Mouse (Mus musculus) frontal cortex, postnatal 14 days (tissue): Measurements from ENCODE around the gene Emg1.
"Not testable (repeated sequence)": the region's sequence is repeated elsewhere in the genome, so short reads cannot be mapped to it uniquely, and the experiment has no call there.

Source experiments
- DNase-seq, 2 experiments: peaks; one replicate each; pipeline ENCODE4 v3.0.0; 2022; ENCODE audit warnings: low spot score in 2 of 2

Emg1 gene

DNA sequence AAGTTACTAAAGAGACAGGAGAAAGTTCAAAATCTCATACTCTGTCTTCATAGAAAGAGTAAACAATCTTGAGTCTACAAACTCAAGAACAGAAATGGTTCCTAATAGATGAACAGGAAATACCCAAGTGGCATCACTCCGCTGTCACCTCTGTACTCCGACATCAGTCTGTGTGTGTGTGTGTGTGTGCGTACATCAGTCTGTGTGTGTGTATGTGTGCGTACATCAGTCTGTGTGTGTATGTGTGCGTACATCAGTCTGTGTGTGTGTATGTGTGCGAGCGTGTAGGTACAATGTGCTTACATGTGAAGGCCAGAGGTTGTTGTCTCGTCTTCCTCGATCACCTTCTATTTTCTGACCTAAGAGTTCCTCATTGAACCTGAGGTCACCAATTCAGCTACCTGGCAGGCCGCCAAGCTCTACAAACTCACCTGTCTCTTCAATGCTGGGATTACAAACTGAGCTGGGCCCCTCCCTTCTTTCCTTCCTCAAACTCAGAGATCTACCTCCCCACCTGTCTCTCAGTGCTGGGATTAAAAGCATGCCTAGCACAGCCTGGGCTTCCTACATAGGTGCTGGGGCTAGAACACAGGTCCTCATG, 3.6 kb downstream of the Emg1 start:
- DNase-seq, result no peak

DNA sequence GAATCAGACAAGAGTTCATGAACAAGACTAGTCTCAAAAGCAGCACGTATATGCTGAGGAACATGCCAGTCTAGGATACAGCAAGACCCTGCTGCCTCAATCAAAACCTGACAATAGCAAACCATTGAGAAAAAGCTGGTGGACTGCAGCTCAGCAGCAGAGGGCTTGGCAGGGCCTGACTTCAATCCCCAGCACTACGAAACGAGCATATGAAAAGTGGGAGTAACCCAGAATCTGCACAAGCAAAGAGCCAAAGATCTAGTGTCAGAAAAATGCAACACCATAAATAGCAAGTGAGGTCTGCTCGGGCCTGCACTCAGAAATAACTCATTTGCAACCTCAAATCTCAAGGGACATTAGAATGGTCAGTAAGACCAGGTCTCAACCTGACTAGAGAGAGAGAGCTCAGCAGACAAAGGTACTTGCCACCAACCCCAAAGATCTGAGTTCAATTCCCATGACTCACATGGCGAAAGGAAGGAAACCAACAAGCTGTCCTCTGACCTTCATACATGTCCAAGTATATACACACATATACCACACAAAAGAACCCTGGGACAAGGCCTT, 5.8 kb downstream of the Emg1 start:
- DNase-seq, result no peak

DNA sequence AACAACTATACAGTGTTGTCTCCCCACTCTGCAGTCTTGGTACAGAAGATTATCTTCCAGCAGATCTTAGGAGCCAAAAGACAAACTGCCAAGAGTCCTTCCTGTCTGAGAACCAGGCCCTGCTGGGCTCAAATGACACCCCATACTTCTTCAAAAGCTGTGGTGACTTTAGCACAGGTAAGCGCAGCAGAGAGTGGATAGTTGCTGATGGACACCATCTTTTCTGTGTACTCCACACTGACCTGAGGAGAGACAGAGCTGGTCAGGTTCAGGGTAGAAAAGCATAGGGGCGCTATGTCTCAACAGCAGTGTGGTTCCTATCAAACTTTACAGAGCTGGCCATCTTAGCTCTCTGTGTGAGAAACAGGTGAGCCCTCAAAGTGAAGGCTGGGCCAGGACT, 7.6 kb downstream of the Emg1 start:
- no peak for DNase-seq

DNA sequence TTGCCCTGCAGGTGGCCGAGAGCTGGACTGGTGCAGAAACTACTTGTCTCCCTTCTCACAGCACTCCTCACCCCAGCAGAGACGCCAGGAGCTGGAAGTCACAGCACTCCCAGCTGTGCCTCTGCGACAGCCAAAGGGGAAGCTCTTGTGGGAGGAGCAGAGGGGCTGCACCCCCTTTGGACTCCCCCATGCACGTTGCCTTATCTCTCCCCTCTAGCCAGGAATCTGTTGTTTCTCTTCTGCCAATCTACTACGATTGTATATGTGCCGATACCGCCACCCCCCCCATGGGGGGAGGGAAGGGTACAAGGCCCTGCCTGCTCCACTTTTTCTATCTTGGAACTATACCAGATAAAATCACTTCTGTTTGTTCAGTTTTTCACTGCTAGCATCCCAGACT, 8.2 kb downstream of the Emg1 start:
- DNase-seq, result no peak

DNA sequence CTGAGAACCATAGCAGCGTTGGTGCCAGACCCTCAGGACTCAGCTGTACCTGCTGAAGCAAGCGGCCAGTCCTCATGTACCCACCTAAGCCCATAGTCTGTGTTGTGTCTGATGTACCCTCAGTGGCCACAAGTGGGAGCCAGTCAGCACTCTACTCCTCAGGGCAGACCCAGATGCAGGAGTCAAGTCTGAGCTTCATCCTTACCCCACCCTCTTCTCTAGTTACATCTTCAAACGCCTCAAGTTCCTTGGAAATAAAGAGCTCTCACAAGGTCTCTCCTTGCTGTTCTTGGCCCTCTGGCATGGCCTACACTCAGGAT, 9.2 kb downstream of the Emg1 start:
- peak in 1 of 2 experiments; percentile 70 for DNase-seq

DNA sequence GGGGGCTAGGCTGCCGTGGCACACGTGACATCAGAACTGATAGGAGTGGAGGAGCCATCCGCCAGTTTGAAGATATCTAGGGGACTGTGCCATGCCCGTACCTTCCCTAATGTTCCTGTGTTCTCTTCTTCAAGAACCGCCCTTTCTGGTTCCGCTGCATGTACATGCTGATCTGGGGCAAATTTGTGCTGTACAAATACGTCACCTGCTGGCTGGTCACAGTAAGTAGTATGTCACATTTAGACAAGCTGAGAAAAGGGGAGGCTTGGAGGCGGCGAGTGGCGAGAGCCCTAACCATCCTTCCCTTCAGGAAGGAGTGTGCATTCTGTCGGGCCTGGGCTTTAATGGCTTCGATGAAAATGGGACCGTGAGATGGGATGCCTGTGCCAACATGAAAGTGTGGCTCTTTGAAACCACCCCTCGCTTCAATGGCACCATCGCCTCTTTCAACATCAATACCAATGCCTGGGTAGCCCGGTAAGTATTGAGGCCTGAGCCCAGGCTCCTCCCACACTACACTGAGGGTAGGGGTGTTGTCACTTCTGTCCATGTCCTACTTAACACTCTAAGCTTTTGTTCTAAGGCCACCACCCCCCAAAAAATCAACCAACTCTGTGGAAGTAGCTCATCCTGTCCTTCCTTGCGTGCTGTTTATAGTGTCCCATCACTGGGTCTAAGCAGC, 9.7 kb downstream of the Emg1 start:
- no peak for DNase-seq

DNA sequence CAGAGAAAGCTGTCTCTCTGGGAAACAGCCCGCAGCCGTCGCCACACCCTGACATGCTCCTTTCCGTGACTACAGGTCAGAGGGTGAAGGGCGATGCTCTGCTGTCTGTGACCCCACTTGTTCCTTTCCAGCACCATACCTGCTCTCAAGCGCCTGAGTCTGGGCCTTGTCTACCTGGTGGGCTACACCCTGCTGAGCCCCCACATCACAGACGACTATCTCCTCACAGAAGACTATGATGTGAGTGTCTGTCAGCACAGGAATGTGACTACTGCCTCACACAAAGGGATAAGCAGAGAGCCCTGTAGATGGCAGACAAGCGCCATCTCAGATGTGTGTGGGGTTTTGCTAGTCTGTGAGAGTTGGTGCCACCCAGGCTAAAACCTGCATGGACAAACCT, 10.6 kb downstream of the Emg1 start:
- DNase-seq, result no peak

DNA sequence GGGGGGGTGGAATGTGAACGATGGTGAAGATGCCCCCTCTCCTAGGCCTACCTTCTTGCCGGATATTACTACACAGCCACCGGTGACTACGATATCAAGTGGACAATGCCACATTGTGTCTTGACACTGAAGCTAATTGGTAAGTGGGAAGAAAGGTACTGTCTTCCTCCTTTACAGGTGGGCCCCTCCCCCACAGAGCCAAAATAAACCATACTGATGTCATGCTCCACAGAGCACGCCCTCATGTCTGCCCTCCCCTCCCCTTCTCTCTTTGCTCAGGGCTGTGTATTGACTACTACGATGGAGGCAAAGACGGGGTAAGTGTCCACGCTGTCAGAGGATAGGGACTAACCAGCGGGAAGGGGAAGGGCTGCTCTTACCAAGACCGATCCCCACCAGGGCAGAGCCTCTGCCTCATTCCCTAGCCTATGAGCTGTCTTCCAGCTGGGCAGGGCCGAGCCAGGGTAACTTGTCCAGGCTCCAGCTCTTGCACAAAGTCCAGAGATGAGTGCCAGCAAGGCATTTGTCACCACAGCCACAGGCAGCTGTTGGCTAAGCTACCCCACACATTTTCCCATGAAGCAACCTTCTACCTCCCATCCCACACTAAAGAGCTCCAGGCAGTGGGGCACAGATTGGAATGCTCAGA, 11.9 kb downstream of the Emg1 start:
- DNase-seq, result no peak

DNA sequence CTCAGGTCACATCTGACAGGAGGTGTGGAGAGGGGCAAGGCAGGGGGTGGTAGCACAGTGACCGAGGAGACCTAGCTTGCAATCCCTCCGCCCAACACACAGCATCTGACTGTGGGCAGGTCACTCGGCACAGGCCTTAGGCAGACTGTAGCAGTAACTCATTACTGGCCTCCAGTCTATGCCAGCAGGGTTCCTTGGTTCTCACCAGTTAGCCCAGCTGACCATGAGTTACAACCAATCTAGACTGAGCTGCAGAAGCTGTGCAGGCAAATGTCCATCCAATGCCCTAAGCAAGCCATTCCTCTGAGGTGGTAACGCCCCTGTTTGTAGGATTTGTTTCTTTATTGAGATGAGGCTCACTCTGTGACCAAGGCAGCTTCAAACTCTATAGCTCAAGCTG, 12.6 kb downstream of the Emg1 start:
- no peak for DNase-seq

DNA sequence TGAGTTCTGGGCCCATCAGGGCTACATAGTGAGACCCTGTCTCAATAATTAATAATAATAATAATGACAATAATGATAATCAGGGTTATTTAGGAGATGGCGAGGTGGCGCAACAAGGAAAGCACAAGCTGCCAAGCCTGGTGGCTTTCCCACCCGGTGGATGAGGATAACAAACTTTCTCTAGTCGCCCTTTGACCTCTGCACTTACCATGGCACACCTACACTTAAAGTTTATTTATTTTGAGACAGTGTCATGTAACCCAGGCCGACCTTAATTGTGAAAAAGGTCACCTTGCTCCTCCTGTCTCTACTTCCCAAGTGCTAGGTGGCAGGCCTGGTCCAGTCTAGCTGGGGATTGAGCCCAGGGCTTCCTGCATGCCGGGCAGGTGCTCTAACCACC, 13.2 kb downstream of the Emg1 start:
- no peak for DNase-seq

DNA sequence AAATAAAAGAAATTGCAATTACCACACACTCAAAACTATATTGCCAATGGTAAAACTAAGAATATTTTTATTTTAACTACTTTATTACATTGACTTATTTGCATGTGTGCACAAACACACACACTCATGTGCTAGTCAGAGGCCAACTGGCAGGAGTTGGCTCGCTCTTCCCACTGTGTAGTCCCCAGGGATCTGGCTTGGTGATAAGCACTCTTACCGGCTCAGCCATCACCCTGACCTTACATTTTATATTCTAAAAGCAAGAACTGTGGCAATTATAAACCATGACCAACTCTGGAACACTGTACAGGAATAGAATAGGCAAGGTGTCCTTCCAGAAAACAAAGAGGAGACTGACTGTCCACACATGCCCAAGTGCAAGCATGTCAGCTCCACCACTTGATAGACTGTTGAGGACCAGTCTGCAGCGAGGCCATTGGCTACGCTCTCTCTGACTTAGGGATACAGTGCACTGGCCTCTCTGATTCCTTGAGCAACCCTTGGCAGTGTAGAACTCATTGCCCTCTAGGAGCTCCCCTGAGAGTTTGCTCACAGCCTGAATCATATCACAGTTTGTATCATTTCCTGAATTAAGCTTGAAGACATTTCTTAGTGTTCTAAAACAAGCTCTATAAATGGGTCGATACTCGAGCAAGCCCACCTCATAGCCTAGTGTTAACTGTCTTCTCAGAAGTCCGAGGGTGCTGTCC, 15.4 kb downstream of the Emg1 start:
- DNase-seq, result no peak

DNA sequence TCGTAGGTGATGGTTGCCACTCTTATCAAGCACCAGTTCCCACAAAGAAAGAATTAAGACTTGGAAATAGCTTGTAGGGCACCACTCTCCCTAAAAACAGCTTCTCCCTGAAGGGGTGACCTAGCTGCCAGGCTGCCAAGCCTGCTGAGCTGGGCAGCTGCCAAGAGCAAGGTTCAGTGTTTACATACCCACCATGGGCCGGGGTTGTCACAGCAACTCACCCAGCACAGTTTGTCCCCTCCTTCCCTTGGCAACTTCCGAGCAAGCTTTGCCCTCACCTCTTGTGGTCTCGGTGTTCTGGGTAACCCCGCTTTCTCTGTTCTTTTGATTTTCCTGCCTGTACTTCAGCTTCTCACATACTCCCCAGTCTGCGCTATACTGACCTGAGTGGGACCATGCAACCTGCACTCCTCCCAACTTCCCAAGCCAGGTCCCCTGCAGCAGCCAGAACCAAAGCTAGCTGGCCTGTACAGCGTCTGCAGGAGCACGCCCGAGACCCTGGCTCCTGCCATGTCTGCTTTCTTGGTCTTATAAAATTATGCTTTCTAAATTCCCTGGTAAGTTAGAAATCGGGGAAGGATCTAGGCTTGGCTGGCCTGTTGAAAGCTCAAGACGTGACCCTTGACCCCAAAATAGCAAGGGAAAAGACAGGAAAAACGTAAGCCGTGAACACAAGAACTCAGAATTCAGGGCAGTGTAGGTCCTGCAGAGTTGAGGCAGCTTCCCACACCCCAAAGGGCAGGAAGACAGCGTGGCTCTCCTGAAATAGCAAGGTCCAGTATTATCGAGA, 17.6 kb downstream of the Emg1 start:
- peak; percentile 51 to 65 for DNase-seq

DNA sequence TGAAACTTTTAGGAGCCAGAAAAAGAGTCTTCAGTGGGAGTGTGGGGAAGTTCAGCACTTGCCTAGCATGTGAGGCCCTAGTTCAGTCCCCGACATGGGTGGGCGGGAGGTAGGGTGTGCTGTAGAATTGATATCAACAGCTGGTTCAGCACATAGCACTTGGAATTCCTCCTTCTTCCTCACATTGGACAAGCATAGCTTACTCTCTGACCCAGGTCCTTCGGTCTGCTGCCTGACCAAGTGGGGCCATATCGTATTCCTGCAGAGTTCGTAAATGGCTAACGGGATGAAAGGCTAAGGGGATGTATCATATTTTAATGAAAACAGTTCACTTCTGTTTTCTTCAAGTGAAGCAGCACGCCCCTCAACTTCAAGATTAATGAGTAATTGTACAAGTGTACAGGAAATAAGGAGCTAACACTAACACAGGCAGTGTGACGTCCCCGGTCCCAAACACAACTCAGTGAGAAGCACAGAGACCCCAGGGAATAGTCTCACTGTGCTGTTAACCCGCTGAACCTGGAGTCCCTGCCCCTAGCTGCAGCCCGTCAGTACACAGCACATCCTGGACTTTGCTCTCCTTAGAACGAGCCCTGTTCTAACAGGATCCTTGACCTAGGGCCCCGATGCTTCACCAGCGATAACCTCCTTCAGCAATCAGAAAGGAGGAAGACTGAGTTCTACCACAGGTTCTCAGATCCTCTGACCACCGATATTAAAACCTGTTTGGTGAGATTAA, 18.6 kb downstream of the Emg1 start:
- DNase-seq, result no peak

DNA sequence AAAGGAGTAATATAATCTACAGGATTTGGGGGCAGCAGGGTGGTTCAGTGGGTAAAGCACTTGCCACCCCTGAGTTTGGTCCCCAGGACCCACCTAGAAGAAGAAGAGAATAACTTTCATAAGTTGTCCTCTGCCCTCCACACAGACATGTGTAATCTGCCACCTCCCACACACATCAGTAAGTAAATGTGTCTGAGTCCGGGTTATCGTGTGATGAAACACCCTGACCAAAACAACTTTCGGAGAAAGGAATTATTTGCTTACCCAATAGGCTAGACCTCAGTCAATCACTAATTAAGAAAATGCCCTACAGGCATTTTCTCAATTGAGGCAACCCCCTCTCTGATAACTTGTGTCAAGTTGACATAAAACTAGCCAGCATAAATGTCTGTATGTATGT, 21.5 kb downstream of the Emg1 start:
- DNase-seq, result no peak

DNA sequence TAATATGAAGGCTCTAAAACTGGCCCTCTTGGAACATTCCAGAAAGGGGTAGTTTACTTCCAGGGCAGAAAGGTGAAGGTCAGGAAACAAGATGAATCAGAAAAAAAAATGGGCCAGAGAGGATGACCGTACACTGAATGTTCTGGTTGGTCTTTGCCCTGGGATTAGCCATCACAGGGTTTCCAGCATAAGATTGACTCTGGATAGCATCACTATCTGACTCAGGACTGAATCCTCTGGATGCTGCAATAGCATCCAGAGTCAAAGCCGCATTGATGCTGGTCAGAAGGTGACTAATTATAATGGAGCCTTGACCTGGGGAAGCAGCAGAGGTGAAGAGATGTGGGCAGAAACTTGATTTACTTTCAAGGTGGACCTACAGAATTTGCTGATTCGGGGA, 23.0 kb downstream of the Emg1 start:
- DNase-seq, result no peak

DNA sequence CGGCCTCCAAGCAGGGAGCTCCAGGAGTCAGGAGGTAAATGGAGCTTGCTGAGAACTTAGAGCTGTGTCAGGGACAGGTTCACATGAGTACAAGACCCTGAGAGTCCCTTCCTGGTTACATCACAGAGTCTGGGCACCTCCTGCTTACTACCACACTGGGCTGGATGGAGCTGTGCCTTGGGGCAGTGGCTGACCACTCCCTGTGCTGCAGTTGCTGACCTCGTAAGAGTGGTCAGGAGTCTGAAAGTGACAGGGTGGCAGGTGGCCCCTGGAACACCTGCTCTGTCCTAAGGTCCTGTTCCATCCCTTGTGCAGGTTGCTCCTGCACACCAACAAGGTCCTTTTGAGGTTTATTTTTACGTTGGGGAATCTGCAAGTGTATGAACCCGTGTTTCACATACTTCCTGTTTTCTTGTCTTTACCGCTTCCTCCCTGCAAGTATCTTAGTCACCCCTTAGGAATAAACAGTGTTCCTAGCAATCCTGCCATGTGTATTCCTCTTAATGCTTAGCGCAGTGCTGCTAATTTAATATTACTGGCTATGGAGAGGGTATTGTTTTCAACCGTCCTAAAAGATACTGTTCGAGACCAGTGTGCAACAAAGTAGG, 23.7 kb downstream of the Emg1 start:
- no peak for DNase-seq

DNA sequence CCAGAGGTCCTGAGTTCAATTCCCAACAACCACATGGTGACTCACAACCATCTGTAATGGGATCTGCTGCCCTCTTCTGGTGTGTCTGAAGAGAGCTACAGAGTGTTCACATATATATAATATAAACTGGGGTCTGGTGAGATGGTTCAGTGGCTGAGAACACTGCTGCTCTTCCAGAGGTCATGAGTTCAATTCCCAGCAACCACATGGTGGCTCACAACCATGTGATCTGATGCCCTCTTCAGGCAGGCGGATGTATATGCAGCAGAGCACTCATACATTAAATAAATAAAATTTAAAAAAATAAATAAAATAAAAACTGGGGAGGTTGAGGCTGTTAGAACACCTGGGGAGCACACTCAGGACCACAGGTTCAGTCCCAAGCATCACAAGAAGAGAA, 25.3 kb downstream of the Emg1 start:
- DNase-seq, result not testable (repeated sequence)

DNA sequence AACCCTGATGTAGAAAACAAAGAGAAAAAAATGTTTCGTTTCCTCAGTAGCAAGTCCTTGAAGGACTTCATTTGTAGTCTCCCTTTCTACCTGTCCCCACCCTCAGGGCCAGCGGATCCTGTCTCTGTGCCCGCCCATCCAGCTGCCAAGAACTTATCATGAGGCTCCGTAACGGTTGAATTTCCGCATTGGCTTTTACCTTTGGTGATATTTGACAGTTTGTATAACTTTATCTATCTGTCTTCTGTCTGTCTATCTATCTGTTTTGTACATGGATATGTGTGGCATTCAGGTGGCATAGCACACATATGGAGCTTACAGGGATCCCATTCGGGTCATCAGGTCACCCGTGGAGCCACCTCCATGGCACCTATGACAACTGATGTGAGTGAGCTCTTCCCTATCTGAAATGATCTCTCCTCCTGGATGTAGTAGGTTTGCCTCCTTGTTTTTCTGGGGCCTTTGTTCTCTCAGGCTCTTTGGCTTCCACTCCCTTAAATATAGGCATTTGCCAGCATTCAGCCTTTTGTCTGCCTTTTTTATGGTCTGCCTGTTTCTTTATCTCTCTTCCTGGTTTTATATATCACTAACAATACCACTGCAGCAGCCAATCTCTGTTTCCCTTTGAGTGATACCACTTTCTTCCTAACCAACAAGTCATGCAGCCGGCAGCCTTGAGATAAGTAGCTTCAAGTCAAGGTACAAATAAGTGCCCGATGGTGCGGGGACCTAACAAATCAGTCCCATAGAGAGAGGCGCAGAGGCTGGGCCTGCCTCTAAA, 26.2 kb downstream of the Emg1 start:
- no peak for DNase-seq

DNA sequence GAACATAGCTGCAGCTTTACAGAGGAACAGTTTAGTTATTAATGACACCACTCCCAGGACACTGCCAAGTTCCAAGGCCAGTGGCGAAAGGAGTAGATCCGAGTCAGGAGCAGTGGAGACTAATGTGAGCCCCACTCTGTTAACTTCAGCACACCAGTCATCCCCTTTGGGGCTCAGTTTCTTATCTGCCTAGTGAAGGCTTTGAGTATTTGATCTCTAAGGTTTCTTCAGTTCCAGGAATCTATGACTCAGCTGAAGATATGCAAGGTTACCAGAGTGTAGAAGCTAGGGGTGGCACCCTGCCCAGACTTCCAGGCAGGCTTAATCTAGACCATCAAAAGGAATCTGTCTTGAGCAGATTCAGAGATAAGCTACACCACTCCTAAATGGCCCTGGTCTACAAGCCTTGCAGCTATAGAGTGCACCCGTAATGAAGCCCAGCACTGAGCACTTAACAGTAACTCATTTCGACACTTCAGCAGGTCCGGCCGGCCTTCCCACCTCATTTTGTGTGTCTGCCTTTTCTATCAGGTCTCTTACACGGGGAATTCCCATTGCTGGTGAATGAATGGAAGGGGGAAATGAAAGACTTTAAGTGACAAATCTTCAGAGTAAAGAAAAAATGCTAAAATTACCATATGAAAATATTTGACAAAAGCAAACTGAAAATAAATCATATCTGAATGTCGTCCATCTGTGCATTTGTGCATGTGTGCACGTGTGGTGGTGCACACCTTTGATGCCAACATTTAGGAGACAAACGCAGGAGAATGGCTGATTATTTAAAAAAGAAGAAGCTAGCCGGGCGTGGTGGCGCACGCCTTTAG, 28.2 kb downstream of the Emg1 start:
- DNase-seq, result peak in 1 of 2 experiments; percentile 39
